Mouse (Mus musculus) forebrain, embryonic 16.5 days (tissue): Measurements from ENCODE around the gene Mtcl1. TPM values are rescaled to one million over a fixed set of nuclear protein-coding genes. Genes with fewer than 3 reads are reported as not detected.

Experiments
- ATAC-seq: fragments of 200-750 bp; cut with Nextera tagmentation; 2 replicates; pipeline ENCODE4 v1.8.0; 2017; ENCODE audit warnings: mild to moderate bottlenecking, moderate library complexity
- H3K27ac ChIP-seq: fragments of 300-500 bp; sonication (generic); 2 replicates; pipeline ENCODE4 v1.5.1; 2014; ENCODE audit warnings: low read length, control low read depth
- H3K27me3 ChIP-seq: fragments of 300-500 bp; sonication (generic); replicated peaks from 2 replicates; pipeline ENCODE4 v1.6.1; 2014; ENCODE audit warnings: low read length; ENCODE audit not compliant: control insufficient read depth, insufficient read depth
- H3K36me3 ChIP-seq: fragments of 300-500 bp; sonication (generic); 2 replicates; pipeline ENCODE4 v1.6.1; 2014; ENCODE audit not compliant: control insufficient read depth, insufficient read depth
- H3K4me1 ChIP-seq: fragments of 300-500 bp; sonication (generic); replicated peaks from 2 replicates; pipeline ENCODE4 v1.6.1; 2014; ENCODE audit warnings: low read length; ENCODE audit not compliant: control insufficient read depth, insufficient read depth
- H3K4me2 ChIP-seq: fragments of 300-500 bp; sonication (generic); 2 replicates; pipeline ENCODE4 v1.6.1; 2014; ENCODE audit warnings: mild to moderate bottlenecking, low read length, control low read depth
- H3K4me3 ChIP-seq: fragments of 300-500 bp; sonication (generic); replicated peaks from 2 replicates; pipeline ENCODE4 v1.5.1; 2014; ENCODE audit warnings: mild to moderate bottlenecking, low read length, control low read depth
- H3K9ac ChIP-seq: fragments of 300-500 bp; sonication (generic); replicated peaks from 2 replicates; pipeline ENCODE4 v1.6.1; 2014; ENCODE audit warnings: low read depth, low read length, control low read depth
- H3K9me3 ChIP-seq: fragments of 300-500 bp; sonication (generic); 2 replicates; pipeline ENCODE4 v1.6.1; 2016; ENCODE audit warnings: low read length; ENCODE audit not compliant: control insufficient read depth
- WGBS: fragments of 180-500 bp; shearing (Covaris S2); extraction: QIAGEN DNeasy Blood & Tissue Kit; methylation state at CpG from one replicate; pipeline ENCODE4 v1.1.7; 2014; 5-methylcytosine and 5-hydroxymethylcytosine counted together
- polyA plus RNA-seq: library from polyadenylated mRNA; unstranded; fragments of >200 nt; fragmentation: Nextera tagmentation; extraction: Ambion mirVana; gene quantifications from 2 replicates; pipeline ENCODE4 v1.2.1, GENCODE M21; 2015

Mtcl1 gene
- polyA plus RNA-seq, 1 experiment from 2014 or later, result 44.3 TPM

DNA sequence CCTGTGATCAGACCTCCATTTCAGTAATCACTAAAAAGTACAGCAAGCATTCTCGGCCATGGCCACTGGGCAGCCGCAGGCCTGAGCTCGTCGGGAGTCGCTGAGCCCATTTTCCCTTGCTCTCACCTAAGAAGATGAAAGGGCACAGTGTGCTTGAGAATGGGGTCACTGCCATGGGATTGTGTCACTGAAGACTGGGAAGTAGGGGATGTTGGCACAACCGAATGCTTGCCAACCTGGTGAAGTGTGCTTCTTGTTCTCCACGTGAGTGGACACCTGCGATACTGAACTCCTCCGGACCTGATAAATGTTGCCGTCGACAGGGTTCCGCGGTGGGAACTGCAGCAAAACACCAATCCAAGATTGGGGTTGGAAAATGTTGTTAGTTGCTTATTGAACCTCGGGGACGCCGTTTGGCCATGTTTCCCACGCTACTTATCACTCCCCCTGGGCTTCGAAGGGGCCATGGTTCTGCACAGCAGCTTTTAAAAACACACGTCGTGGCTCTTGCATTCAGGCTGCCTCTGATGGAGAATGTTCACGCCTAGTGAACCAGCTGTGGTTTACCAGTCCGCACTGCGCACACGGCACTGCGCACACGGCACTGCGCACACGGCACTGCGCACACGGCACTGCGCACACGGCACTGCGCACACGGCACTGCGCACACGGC is 85.6 kb downstream of the Mtcl1 start:
- WGBS, result 95% methylated on average over 33 of the region's 36 CpGs
- ATAC-seq, result no peak
- no peak overlapping the region for H3K9ac ChIP-seq
- no peaks in the 10 kb centered on the region for H3K9me3 ChIP-seq
- no peak overlapping the region for H3K4me2 ChIP-seq
- no peak overlapping the region for H3K27ac ChIP-seq
- no peaks in the 10 kb centered on the region for H3K27me3 ChIP-seq
- H3K36me3 ChIP-seq, result no peaks in the 10 kb centered on the region
- no peak overlapping the region for H3K4me3 ChIP-seq
- H3K4me1 ChIP-seq, result no peaks in the 10 kb centered on the region

DNA sequence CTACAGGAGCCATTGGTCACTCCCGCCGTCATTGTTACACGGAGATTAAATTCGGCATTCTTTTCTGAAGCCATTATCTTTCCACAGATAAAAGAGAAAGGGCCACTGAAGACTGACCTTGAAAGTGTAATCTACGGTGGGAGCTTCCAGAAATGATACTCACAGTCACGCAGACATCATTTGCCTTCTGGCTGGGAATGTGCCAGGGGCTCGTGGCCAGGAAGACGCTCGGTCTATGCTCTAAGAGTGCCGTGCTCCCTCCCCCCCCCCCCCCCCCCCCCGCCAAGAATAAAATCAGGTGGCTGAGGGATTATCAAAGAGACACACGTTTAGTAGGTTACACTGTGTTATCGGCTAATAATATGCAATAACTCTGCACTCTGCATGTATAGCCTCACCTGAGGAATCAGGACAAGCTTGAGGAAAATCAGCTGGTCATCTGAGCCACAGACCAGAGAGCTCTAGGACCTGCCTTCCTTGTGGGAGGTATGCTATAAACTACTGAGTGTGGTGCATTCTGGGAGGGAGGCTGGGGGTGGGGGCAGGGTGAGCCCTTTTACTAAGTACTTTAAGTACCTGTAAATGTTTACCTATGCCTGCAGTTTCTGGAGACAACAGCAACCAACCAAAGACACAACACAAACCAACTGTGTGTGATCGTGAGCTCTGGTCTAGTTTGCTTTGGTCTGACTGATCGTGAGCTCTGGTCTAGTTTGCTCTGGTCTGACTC is 87.1 kb downstream of the Mtcl1 start:
- H3K9me3 ChIP-seq, result no peaks in the 10 kb centered on the region
- peaks cover 6% of the 10 kb centered on the region for H3K4me1 ChIP-seq
- 66% methylated on average over 14 of the region's 15 CpGs for WGBS
- H3K4me2 ChIP-seq, result no peak overlapping the region
- H3K4me3 ChIP-seq, result no peak overlapping the region
- no peaks in the 10 kb centered on the region for H3K27me3 ChIP-seq
- no peaks in the 10 kb centered on the region for H3K36me3 ChIP-seq
- H3K27ac ChIP-seq, result no peak overlapping the region
- ATAC-seq, result no peak
- H3K9ac ChIP-seq, result no peak overlapping the region

DNA sequence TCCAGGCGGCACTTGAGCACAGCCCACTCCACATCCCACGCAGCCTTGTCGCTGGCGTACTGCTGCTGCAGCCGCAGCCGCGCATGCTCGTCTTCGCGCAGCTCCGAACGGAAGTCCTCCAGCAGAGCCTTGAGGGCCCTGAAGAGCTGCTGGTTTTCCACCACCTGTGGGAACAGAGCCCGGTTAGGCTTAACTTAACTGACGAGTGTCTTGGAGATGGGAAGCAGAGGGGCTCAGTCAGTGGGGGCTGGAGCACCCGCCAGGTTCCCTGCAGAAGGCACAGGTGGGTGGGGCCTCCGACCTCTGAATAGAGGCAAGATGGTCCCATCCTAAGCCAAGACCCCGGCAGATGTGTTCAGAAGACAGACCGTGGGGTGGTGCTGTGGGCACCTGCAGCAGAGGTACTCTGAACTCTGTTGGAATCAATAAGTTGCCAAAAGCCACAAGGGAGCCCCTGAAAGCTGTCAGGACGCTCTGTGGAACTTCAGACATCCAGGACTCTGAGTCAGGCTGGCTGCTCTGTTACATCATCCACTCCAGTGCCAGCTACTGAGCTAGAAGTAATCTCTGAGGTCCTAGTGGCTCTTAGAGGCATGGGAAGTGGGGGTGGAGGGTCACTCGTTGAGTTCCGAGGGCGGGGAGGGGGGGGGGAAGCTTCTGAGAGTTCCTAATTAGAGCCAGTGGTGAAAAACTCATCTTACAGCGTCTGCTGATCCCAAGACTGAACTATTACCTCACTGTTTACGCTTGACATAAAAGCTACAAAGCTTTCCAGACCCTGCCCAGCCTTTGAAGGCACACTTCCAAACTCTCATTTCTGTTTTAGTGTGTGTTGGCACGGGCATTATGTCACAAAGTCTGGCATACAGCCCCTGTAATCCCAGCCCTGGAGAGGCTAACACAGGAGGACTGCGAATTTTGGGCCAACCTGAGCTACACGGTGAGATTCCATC is 91.2 kb downstream of the Mtcl1 start:
- Histone ChIP-seq H3K4me1 (peaks cover 6% of the 10 kb centered on the region), H3K4me2 (no peak overlapping the region), H3K9ac (no peak overlapping the region), H3K4me3 (no peak overlapping the region), H3K27me3 (no peaks in the 10 kb centered on the region), H3K27ac (no peak overlapping the region), H3K36me3 (peaks cover 9% of the 10 kb centered on the region; the same call in 1 of the 2 replicates), H3K9me3 (no peaks in the 10 kb centered on the region)
- WGBS, result 59% methylated on average over 27 of the region's 27 CpGs
- peak; percentile 83 for ATAC-seq

DNA sequence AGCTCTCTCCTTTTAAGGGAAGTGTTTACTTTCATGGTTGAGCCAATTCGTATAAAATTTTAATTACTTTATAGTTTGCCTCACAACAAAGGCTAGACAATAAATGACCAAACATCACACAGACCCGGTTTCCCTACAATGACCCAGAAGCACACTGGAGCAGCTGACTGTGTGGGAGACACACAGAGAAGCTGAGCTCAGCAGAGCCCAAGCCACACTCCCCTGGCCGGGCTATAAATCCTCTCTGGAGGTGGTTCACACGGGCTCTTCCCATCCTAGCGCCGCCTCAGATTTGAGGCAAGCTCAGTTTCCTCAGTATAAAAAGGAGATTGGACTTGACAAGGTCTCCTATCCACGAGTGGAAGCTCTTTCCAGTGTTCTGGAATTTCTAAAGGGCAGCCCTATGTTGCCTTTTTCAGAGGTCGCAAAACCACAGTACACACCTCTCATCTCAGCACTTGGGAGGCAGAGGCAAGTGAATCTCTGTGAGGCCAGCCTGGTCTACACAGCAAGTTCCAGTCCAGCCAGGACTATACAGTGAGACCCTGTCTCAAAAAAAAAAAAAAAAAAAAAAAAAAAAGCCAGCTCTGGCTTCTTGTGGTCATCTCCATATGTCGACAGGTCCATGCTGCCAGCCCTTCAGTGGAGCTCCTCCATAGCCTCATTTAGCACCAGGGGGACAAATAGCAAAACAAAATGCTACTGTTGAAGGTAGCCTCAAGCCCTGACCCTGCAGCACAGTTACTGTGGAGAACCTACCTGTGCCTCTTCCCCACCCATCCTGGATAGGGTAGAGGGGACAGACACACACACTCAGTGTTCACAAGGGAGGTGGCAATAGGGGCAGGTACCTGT is 92.2 kb downstream of the Mtcl1 start:
- Histone ChIP-seq H3K27me3 (no peaks in the 10 kb centered on the region), H3K36me3 (peaks cover 9% of the 10 kb centered on the region; the same call in 1 of the 2 replicates), H3K27ac (no peak overlapping the region), H3K4me2 (no peak overlapping the region), H3K9me3 (no peaks in the 10 kb centered on the region), H3K4me3 (no peak overlapping the region), H3K4me1 (peaks cover 6% of the 10 kb centered on the region), H3K9ac (no peak overlapping the region)
- WGBS, result 63% methylated on average over 9 of the region's 9 CpGs
- ATAC-seq, result no peak

DNA sequence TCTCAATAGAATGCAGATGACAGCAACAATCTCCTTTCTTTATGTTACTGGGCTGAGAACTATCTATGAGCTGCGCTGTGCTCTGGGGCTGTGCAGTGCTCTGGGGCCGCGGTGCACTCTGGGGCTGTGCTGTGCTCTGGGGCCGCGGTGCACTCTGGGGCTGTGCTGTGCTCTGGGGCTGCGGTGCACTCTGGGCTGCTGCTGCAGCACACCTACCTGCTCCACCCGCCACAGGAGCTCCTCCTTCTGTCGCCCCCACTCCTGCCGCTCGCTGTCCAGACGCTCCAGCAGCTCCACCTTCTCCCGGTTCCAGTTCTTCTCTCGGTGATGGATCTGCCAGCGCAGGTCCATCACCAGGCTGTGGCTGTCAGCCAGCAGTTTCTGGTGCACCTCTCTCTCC is 95.6 kb downstream of the Mtcl1 start:
- Histone ChIP-seq H3K36me3 (peaks cover 9% of the 10 kb centered on the region; the same call in 1 of the 2 replicates), H3K9me3 (no peaks in the 10 kb centered on the region), H3K4me3 (no peak overlapping the region), H3K9ac (no peak overlapping the region), H3K27ac (no peak overlapping the region), H3K4me1 (peaks cover 16% of the 10 kb centered on the region), H3K4me2 (no peak overlapping the region), H3K27me3 (no peaks in the 10 kb centered on the region)
- 94% methylated on average over 14 of the region's 14 CpGs for WGBS
- no peak for ATAC-seq

DNA sequence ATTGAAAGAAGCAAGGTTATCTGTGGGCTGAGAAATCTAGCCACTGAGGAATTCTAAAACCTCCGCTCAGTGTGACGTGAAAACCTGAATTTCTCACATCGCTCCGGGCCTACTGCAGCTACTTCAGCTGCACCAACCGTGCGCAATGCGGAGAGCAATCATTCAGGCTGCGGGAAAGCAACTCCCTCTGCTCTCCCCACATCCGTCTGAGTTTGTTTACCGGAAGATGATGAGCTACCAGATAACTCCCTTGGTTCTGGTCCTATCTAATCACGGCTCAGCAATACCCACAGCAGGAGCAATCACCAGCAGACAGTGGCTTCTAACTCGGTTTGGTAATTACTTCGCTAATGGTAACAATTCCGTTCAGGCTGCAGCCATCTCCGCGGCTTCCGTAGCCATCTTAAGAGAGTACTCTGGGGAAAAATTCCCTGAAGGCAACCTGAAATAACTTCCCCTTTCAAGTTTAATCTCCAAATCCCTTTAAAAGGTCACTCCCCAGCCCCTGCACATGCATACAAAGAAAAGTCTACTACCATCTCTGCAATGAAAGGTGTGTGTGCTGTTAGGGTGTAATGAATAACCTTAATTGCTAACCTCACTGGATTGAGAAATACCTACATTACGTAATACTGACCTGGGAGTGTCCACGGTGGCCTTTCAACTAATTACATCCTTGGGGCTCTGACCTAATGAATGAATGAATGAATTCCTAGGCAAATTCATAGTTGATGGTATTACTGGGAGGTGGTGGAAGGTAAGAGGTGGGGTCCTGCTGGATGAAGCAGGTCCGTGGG is 96.5 kb downstream of the Mtcl1 start:
- H3K4me1 ChIP-seq, result peaks cover 10% of the 10 kb centered on the region
- no peaks in the 10 kb centered on the region for H3K27me3 ChIP-seq
- WGBS, result 74% methylated on average over 20 of the region's 20 CpGs
- H3K27ac ChIP-seq, result no peak overlapping the region; the same call in 1 of the 2 replicates
- no peak overlapping the region for H3K4me3 ChIP-seq
- peaks cover 9% of the 10 kb centered on the region; the same call in 1 of the 2 replicates for H3K36me3 ChIP-seq
- H3K9ac ChIP-seq, result no peak overlapping the region
- no peak overlapping the region for H3K4me2 ChIP-seq
- H3K9me3 ChIP-seq, result no peaks in the 10 kb centered on the region
- ATAC-seq, result no peak

DNA sequence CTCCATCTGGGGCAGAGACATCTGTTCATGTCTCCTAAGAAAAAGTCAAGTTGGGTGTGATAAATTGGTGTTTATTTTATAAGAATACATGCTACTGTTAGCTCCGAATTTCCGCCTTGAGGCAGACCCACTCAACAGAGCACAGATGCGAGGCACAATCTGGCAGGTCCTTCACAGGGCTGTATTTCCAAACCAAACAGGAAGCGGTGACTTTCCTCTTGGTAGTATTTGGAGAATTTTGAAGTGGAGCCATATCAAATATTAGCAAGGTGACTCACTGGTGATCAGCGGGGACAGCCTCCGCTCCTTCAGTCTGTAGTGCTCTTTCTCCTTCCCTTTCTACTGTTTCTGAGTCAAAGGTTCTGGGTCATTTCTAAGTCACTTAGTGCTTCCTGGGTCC is 97.3 kb downstream of the Mtcl1 start:
- Histone ChIP-seq H3K4me1 (0 out of 2 replicates have a peak, but pooled peaks cover 9% of the 10 kb centered on the region), H3K9ac (no peak overlapping the region), H3K4me2 (no peak overlapping the region), H3K27me3 (no peaks in the 10 kb centered on the region), H3K27ac (no peak overlapping the region), H3K4me3 (no peak overlapping the region), H3K36me3 (peaks cover 9% of the 10 kb centered on the region; the same call in 1 of the 2 replicates), H3K9me3 (no peaks in the 10 kb centered on the region)
- WGBS, result 70% methylated on average over 6 of the region's 6 CpGs
- no peak for ATAC-seq

DNA sequence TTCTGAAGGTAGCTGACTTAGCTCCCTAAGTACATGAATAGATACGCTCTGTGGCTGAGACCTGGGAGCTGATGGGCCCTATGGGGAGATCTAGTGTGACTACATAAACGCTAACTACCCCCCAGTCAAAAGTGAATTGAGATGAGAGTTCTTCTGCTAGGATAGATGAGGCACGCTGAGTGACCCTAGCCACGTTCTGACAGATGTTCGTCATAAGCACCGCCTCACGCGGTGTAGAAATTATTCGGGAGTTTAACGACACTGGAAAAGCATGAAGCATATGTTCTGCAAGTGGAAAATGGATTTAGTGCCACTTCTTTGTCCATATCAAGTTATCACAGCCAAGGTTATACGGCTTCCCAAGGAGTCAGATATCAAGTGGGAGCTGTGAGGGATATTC is 98.9 kb downstream of the Mtcl1 start:
- Histone ChIP-seq H3K4me2 (no peak overlapping the region), H3K36me3 (peaks cover 8% of the 10 kb centered on the region; the same call in 1 of the 2 replicates), H3K4me1 (peaks cover 11% of the 10 kb centered on the region; the same call in 1 of the 2 replicates), H3K27me3 (no peaks in the 10 kb centered on the region), H3K27ac (0 out of 2 replicates have a peak overlapping the region, but pooled peaks have one; percentile 4), H3K9ac (no peak overlapping the region), H3K4me3 (no peak overlapping the region), H3K9me3 (no peaks in the 10 kb centered on the region)
- ATAC-seq, result no peak
- WGBS, result 88% methylated on average over 11 of the region's 11 CpGs
